Mouse (Mus musculus) MN1 (cell line): ENCODE measurements around the gene Nmt1.

Experiments
- DNase-seq: peaks from one replicate; pipeline ENCODE4 v3.0.0-alpha.2; 2016; ENCODE audit warnings: low spot score

The Nmt1 gene

GRCm38 (mm10) chr11:103028176-103028891 is at the start of gene Nmt1, which contains the start of gene Dcakd:
Gene Nmt1, plus strand, starts transcription at chr11:103028190.
Gene Dcakd, minus strand, starts transcription at chr11:103028333.
- peak; percentile 97 for DNase-seq

GRCm38 (mm10) chr11:102981151-102981890 is 46.7 kb upstream of the Nmt1 start:
- no peak for DNase-seq

- DNase-seq = no peak
Observed at GRCm38 (mm10) chr11:102984086-102984485, 43.9 kb upstream of the Nmt1 start.

- peak; percentile 41 for DNase-seq
Observed at GRCm38 (mm10) chr11:102984615-102985014, 43.4 kb upstream of the Nmt1 start.

GRCm38 (mm10) chr11:102985160-102985559 is 42.8 kb upstream of the Nmt1 start:
- peak; percentile 38 for DNase-seq

GRCm38 (mm10) chr11:102989641-102990151 is 38.3 kb upstream of the Nmt1 start:
- DNase-seq = no peak

- no peak for DNase-seq
Observed at GRCm38 (mm10) chr11:102990152-102990663, 37.8 kb upstream of the Nmt1 start.

GRCm38 (mm10) chr11:102991681-102992080 is 36.3 kb upstream of the Nmt1 start:
- DNase-seq = no peak

- DNase-seq = peak; percentile 79
Observed at GRCm38 (mm10) chr11:102992940-102993339, 35.0 kb upstream of the Nmt1 start.

GRCm38 (mm10) chr11:102993420-102994029 is 34.5 kb upstream of the Nmt1 start:
- peak; percentile 80 for DNase-seq

GRCm38 (mm10) chr11:102994952-102995351 is 33.0 kb upstream of the Nmt1 start:
- DNase-seq = no peak

GRCm38 (mm10) chr11:102996385-102996784 is 31.6 kb upstream of the Nmt1 start:
- DNase-seq = peak; percentile 78

GRCm38 (mm10) chr11:102996991-102997770 is 30.8 kb upstream of the Nmt1 start:
- no peak for DNase-seq

- DNase-seq = no peak
Observed at GRCm38 (mm10) chr11:102998254-102998576, 29.8 kb upstream of the Nmt1 start.

GRCm38 (mm10) chr11:102998577-102999316 is 29.2 kb upstream of the Nmt1 start:
- DNase-seq = peak; percentile 71

GRCm38 (mm10) chr11:102999317-102999970 is 28.5 kb upstream of the Nmt1 start:
- peak; percentile 60 for DNase-seq

GRCm38 (mm10) chr11:103000111-103000510 is 27.9 kb upstream of the Nmt1 start:
- no peak for DNase-seq

- no peak for DNase-seq
Observed at GRCm38 (mm10) chr11:103001063-103001462, 26.9 kb upstream of the Nmt1 start.

- peak; percentile 93 for DNase-seq
Observed at GRCm38 (mm10) chr11:103003210-103003609, 24.8 kb upstream of the Nmt1 start.

- DNase-seq = no peak
Observed at GRCm38 (mm10) chr11:103004852-103005251, 23.1 kb upstream of the Nmt1 start.
